Mouse (Mus musculus): ENCODE measurements around the gene Etl4.

The Etl4 gene

GRCm38 (mm10) chr2:20520636-20521595 lies 611.3 kb downstream of the Etl4 start:
- no peak for DNase-seq (ENCODE audit: low read depth)

- no peak for DNase-seq (ENCODE audit: low read depth)
Measured at GRCm38 (mm10) chr2:20521686-20522285, 612.2 kb downstream of the Etl4 start.

GRCm38 (mm10) chr2:20523636-20524035 lies 614.1 kb downstream of the Etl4 start:
- DNase-seq (ENCODE audit: low read depth) = no peak

GRCm38 (mm10) chr2:20525879-20526593 lies 616.5 kb downstream of the Etl4 start:
- DNase-seq (ENCODE audit: low read depth) = no peak

- DNase-seq (ENCODE audit: low read depth) = no peak
Measured at GRCm38 (mm10) chr2:20526856-20527255, 617.3 kb downstream of the Etl4 start.

- no peak for DNase-seq (ENCODE audit: low read depth)
Measured at GRCm38 (mm10) chr2:20532623-20533022, 623.0 kb downstream of the Etl4 start.

GRCm38 (mm10) chr2:20537785-20538184 lies 628.2 kb downstream of the Etl4 start:
- DNase-seq (ENCODE audit: low read depth) = no peak

GRCm38 (mm10) chr2:20538871-20539270 lies 629.3 kb downstream of the Etl4 start:
- no peak for DNase-seq (ENCODE audit: low read depth)

- DNase-seq (ENCODE audit: low read depth) = no peak
Measured at GRCm38 (mm10) chr2:20541261-20541660, 631.7 kb downstream of the Etl4 start.

GRCm38 (mm10) chr2:20542286-20542685 lies 632.7 kb downstream of the Etl4 start:
- DNase-seq (ENCODE audit: low read depth) = no peak

GRCm38 (mm10) chr2:20545624-20546023 lies 636.0 kb downstream of the Etl4 start:
- DNase-seq (ENCODE audit: low read depth) = no peak

- no peak for DNase-seq (ENCODE audit: low read depth)
Measured at GRCm38 (mm10) chr2:20546496-20547348, 637.1 kb downstream of the Etl4 start.

- no peak for DNase-seq (ENCODE audit: low read depth)
Measured at GRCm38 (mm10) chr2:20547349-20547677, 637.7 kb downstream of the Etl4 start.

GRCm38 (mm10) chr2:20547686-20548624 lies 638.4 kb downstream of the Etl4 start:
- DNase-seq (ENCODE audit: low read depth) = no peak

GRCm38 (mm10) chr2:20549065-20549464 lies 639.5 kb downstream of the Etl4 start:
- no peak for DNase-seq (ENCODE audit: low read depth)

GRCm38 (mm10) chr2:20549996-20550395 lies 640.4 kb downstream of the Etl4 start:
- DNase-seq (ENCODE audit: low read depth) = no peak

- no peak for DNase-seq (ENCODE audit: low read depth)
Measured at GRCm38 (mm10) chr2:20555706-20556105, 646.1 kb downstream of the Etl4 start.

GRCm38 (mm10) chr2:20559083-20559482 lies 649.5 kb downstream of the Etl4 start:
- no peak for DNase-seq (ENCODE audit: low read depth)

GRCm38 (mm10) chr2:20559723-20560122 lies 650.1 kb downstream of the Etl4 start:
- DNase-seq (ENCODE audit: low read depth) = peak; percentile 29

- no peak for DNase-seq (ENCODE audit: low read depth)
Measured at GRCm38 (mm10) chr2:20560581-20560980, 651.0 kb downstream of the Etl4 start.

GRCm38 (mm10) chr2:20563036-20563435 lies 653.5 kb downstream of the Etl4 start:
- no peak for DNase-seq (ENCODE audit: low read depth)

Measured in fibroblast of lung, adult 2 months (primary cell).